ENCODE assay signal across 15 mouse cellular contexts in the genomic region with DNA sequence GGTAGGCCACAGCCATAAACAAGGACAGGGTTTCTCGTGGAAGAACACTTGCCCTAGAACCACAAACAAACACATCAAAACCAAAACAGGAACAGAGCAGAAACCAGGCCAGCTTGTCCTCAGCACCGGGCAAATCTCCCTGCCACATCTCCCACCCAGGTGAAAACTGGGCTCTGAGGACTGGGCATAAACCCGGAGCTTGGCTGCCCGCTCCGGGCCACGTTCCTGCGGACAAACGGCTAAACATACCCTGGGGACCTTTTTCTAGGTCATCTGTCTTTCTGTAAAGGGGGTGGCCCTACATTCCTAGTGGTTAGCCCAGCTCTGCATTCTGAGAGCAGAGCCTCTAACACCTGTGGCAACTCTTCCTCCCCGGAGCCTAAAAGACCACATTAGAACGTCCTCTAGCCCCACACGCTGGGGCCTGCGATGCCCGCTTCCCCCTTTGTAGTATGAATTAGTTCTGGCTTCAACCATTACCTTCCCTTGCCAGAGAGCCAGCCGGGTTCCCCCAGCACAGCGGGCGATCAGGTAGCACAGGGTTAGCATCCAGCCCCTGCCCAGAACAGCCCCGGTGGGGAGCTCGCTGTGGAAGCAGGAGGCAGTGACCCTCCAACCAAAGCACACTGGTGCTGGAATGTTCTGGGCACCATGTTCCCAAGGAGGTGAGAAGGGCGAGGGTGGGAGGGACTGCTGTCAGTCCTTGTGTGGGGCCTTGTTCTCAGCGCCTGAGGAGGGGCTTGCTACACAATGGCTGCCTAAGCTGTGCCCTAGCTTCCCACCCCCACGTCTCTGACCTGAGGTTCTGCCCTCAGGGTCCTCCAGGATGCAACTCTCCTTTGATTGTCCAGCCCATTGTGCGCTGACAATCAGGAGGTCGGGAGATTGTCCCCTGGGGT. TPM values are rescaled to one million over a fixed set of nuclear protein-coding genes. Genes with fewer than 3 reads are reported as not detected.
DNase-seq lines count a peak whose midpoint lies in the region; ATAC-seq and TF ChIP-seq lines count a peak whose summit lies in the region.
"Had no signal": no experiment of that assay in that cellular context is flagged by ENCODE, and none has a peak within 500 bp of the region (broad histone marks: within the 10 kb centered on the region; RNA-seq: fewer than 3 reads in every experiment).

No protein-coding gene starts in this region.

- peaks cover 9% of the 10 kb centered on the region for H3K36me3 ChIP-seq in midbrain, embryonic 16.5 days (ENCODE audit: control insufficient read depth, insufficient read depth, low read length)
- H3K36me3 ChIP-seq: liver, embryonic 12.5 days; stomach, embryonic 15.5 days had no signal

- H3K4me2 ChIP-seq in midbrain, embryonic 16.5 days (ENCODE audit: low read length), result no peak overlapping the region
- H3K4me2 ChIP-seq: heart, embryonic 11.5 days; liver, embryonic 12.5 days; stomach, embryonic 15.5 days had no signal

- 47% methylated on average over 23 of the region's 23 CpGs for WGBS in midbrain, embryonic 16.5 days

- DNase-seq in embryo, embryonic 10 days (ENCODE audit: low spot score), result peak; percentile 48
- no peak for DNase-seq in embryo, embryonic 10.5 days (ENCODE audit: low spot score)
- DNase-seq in layer of hippocampus, adult 2 months (ENCODE audit: low spot score in 2 of 2), result no peak
- no peak for DNase-seq in layer of hippocampus, postnatal 10 days (ENCODE audit: low spot score in 2 of 2)
- DNase-seq in Muller cell, postnatal 12 days (ENCODE audit: inconsistent ontology term), result peak; percentile 78
- DNase-seq in gastrocnemius, adult 8-10 months (ENCODE audit: low spot score in 2 of 2), result no peak
- no peak for DNase-seq in thymus, postnatal 36 days
- DNase-seq: adrenal gland, postnatal 36 days; kidney, adult 8-10 months had no signal

- peak overlapping the region; percentile 89 for H3K27ac ChIP-seq in layer of hippocampus, adult 2 months
- H3K27ac ChIP-seq in midbrain, embryonic 16.5 days (ENCODE audit: low read length), result no peak overlapping the region
- H3K27ac ChIP-seq: liver, embryonic 12.5 days; stomach, embryonic 15.5 days had no signal

- 0 out of 2 replicates have a peak overlapping the region, but pooled peaks have one; percentile 2 for H3K9ac ChIP-seq in midbrain, embryonic 16.5 days (ENCODE audit: low read depth, low read length)
- H3K9ac ChIP-seq: liver, embryonic 12.5 days; stomach, embryonic 15.5 days had no signal

- H3K4me3 ChIP-seq in layer of hippocampus, adult 2 months, result no peak overlapping the region
- no peak overlapping the region for H3K4me3 ChIP-seq in midbrain, embryonic 16.5 days (ENCODE audit: low read depth, low read length)
- H3K4me3 ChIP-seq: liver, embryonic 12.5 days; stomach, embryonic 15.5 days had no signal

- peaks cover 22% of the 10 kb centered on the region for H3K4me1 ChIP-seq in midbrain, embryonic 16.5 days (ENCODE audit: control insufficient read depth, insufficient read depth, low read length)
- H3K4me1 ChIP-seq: stomach, embryonic 15.5 days had no signal

- H3K9me3 ChIP-seq in midbrain, embryonic 16.5 days (replicated peaks; ENCODE audit: control insufficient read depth, low read length, poor library complexity, severe bottlenecking), result no peaks in the 10 kb centered on the region
- H3K9me3 ChIP-seq: liver, embryonic 12.5 days; stomach, embryonic 15.5 days had no signal

- no peaks in the 10 kb centered on the region for H3K27me3 ChIP-seq in midbrain, embryonic 16.5 days (ENCODE audit: control insufficient read depth, insufficient read depth, low read depth, low read length)

- no peak for ATAC-seq in midbrain, embryonic 16.5 days
- ATAC-seq: liver, embryonic 12.5 days; lung, postnatal 0 days had no signal

- TF ChIP-seq CTCF in layer of hippocampus, adult 2 months (conservative IDR thresholded peaks at IDR 0.05), result no peak

RNA-seq across cellular contexts. Expression of gene Aatk, which starts 27.2 kb away (rescaled TPM):
- 100 to 1,000 TPM; 196 to 207 TPM for total RNA-seq in layer of hippocampus, adult 2 months (2021)
- total RNA-seq in layer of hippocampus, postnatal 10 days (2021), result 100 to 1,000 TPM; 136 to 148 TPM
- 42.3 and 46.5 TPM in 2 replicates for polyA plus RNA-seq in midbrain, embryonic 16.5 days (2015; fragmentation: Nextera tagmentation; extraction: Ambion mirVana)
- total RNA-seq in gastrocnemius, adult 8-10 months (2022), result 1 to 10 TPM; 2.3 to 5.0 (median 3.1) TPM
- polyA plus RNA-seq: C2C12 had no signal

Comparison
In these comparisons a context has a peak if more than half of its experiments do, and no peak if none do; other contexts are left out.
1. DNase-seq: peak in embryo, embryonic 10 days (single experiment) and Muller cell, postnatal 12 days (single experiment); none in embryo, embryonic 10.5 days (single experiment), layer of hippocampus, adult 2 months (0 of 2), layer of hippocampus, postnatal 10 days (0 of 2), gastrocnemius, adult 8-10 months (0 of 2) and thymus, postnatal 36 days (0 of 2).
2. RNA of gene Aatk, which starts 27.2 kb away (total RNA-seq): 196 to 207 TPM in layer of hippocampus, adult 2 months and 136 to 148 TPM in layer of hippocampus, postnatal 10 days; 2.3 to 5.0 TPM in gastrocnemius, adult 8-10 months; every median in the first group is over 10 times any median in the second.